Mouse (Mus musculus): ENCODE measurements around the gene Cog8.

GRCm38 (mm10) chr8:107074128-107074527, 17.6 kb upstream of the Cog8 start:
- TF ChIP-seq CTCF (IDR thresholded peaks at IDR 0.05) = no peak
- TF ChIP-seq EP300 (IDR thresholded peaks at IDR 0.05) = no peak

Measured in lung, postnatal 0 days (tissue).